ENCODE assay signal across 12 mouse cellular contexts in the genomic region with DNA sequence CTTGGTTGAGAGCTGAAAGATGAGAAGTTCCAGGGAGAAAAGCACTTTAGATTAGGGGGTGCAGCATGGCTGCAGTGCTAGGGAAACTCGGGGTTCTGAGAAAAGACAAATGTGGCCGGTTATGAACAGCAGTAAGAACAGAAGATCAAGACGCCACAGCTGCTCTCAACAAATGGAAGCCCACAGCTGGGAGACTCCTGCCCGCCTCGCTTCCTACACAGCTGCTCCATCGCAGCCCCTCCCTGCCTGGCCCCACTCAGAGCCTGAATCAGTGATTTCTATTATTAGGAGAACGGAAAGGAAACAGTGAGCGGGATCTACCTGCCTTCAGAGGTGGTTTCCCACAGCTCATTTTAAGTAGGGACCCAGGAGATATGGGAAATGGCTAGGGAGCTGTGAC.
"Had no signal": no experiment of that assay in that cellular context is flagged by ENCODE, and none has a peak within 500 bp of the region (broad histone marks: within the 10 kb centered on the region; RNA-seq: fewer than 3 reads in every experiment).

No protein-coding gene starts in this region.

- H3K4me1 ChIP-seq: limb, embryonic 12.5 days; neural tube, embryonic 13.5 days had no signal

- H3K27ac ChIP-seq: kidney, postnatal 0 days; limb, embryonic 12.5 days; liver, embryonic 14.5 days; neural tube, embryonic 13.5 days; stomach, postnatal 0 days had no signal

- H3K9ac ChIP-seq: limb, embryonic 12.5 days; liver, embryonic 14.5 days; neural tube, embryonic 13.5 days had no signal

- H3K9me3 ChIP-seq: limb, embryonic 12.5 days; neural tube, embryonic 13.5 days had no signal

- H3K27me3 ChIP-seq: limb, embryonic 12.5 days; neural tube, embryonic 13.5 days had no signal

- H3K4me2 ChIP-seq: limb, embryonic 12.5 days; neural tube, embryonic 13.5 days had no signal

- H3K4me3 ChIP-seq: limb, embryonic 12.5 days; neural tube, embryonic 13.5 days had no signal

- H3K36me3 ChIP-seq: limb, embryonic 12.5 days; neural tube, embryonic 13.5 days had no signal

- DNase-seq: kidney, adult 9 months; kidney, postnatal 36 days; layer of hippocampus, adult 9-11 months; layer of hippocampus, postnatal 36 days; lung, adult 18-20 months; lung, postnatal 36 days; thymus, postnatal 4 days had no signal
